Mouse (Mus musculus) bone marrow, adult 2 months (tissue): ENCODE data around the gene Smarca2. TPM values are rescaled to one million over a fixed set of nuclear protein-coding genes. Genes with fewer than 3 reads are reported as not detected.

Source experiments
- H3K27ac ChIP-seq: fragments of 200-500 bp; 2 replicates; pipeline ENCODE4 v1.5.1; 2012; ENCODE audit warnings: low read depth, mild to moderate bottlenecking, control low read depth, inconsistent platforms, low read length; ENCODE audit not compliant: control insufficient read depth, poor library complexity, insufficient read depth
- H3K4me1 ChIP-seq: fragments of 200-500 bp; 2 replicates; pipeline ENCODE4 v1.6.1; 2011; ENCODE audit warnings: low read length; ENCODE audit not compliant: control insufficient read depth, insufficient read depth
- H3K4me3 ChIP-seq: fragments of 200-500 bp; replicated peaks from 2 replicates; pipeline ENCODE3; 2011; ENCODE audit warnings: mild to moderate bottlenecking, low read depth, low read length, control low read depth; ENCODE audit not compliant: control insufficient read depth
- CTCF ChIP-seq: fragments of 200-500 bp; IDR thresholded peaks from 2 replicates; pipeline ENCODE4 v1.5.1; 2011; ENCODE audit warnings: low read length, control low read depth; ENCODE audit not compliant: control insufficient read depth, insufficient read depth
- POLR2A ChIP-seq: fragments of 200-500 bp; IDR thresholded peaks from 2 replicates; pipeline ENCODE4 v1.6.1; 2011; ENCODE audit warnings: low read depth, mild to moderate bottlenecking, control low read depth, low read length, borderline replicate concordance; ENCODE audit not compliant: control insufficient read depth
- WGBS: fragments of 180-500 bp; shearing (Covaris S2); methylation state at CpG from one replicate; pipeline ENCODE4 v1.1.7; 2018; 5-methylcytosine and 5-hydroxymethylcytosine counted together
- polyA plus RNA-seq: library from polyadenylated mRNA; stranded (reverse); fragments of >200 nt; gene quantifications from 2 replicates; pipeline ENCODE4 v1.2.4, GENCODE M21; 2011; ENCODE audit warnings: low replicate concordance; ENCODE audit not compliant: missing spikeins, insufficient read depth, insufficient read length

Smarca2 gene
- polyA plus RNA-seq, 1 experiment: 77.8 TPM

DNA sequence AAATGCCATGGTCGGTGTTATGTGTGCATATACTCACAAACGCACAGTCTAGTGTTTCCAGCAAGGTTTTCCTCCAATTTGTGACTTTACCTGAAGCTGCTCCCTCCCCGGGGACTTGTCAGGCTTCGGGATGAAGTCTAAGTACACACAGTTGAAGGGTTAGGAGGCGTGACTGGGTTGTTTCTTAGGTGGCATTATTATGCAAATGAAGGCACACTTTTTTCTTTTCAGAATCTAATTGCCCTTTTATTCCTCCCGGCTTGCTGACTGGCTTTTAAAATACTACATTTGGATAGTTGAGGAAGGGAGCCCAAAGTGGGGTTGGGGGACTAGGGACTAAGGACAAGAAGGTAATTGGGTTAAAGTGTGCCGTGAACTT, 3.6 kb downstream of the Smarca2 start:
- H3K4me1 ChIP-seq: no peaks in the 10 kb centered on the region
- 43% methylated on average over 7 of the region's 7 CpGs for WGBS

DNA sequence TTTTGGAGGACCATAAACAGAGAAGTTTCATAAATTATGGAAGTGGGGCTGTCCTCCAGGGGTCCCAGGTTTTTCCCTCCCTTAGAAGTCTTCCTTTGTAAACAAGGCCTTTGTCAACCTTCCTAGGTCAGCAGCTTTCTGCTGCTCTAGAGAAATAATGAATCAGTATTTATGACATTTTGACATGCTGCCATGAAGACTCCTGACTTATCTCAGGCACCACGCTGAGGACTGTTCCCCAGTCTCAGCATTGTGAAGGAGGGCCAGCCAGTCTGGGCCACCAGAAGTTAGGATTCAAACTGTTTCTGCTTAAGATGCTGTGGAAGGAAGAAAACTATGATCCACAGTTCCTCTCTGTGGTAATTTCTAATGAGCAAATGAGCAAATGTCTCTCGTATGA, 4.8 kb downstream of the Smarca2 start:
- Histone ChIP-seq H3K4me1 (no peaks in the 10 kb centered on the region; the same call in 1 of the 2 replicates), H3K4me3 (no peak overlapping the region), H3K27ac (no peak overlapping the region)
- TF ChIP-seq CTCF (no peak), POLR2A (no peak)
- WGBS: 30% methylated on average over 2 of the region's 2 CpGs

More for the DNA sequence above, 3.6 kb downstream of the Smarca2 start:
- Histone ChIP-seq H3K27ac (no peak overlapping the region), H3K4me3 (no peak overlapping the region)
- TF ChIP-seq CTCF: no peak
- TF ChIP-seq POLR2A: no peak

DNA sequence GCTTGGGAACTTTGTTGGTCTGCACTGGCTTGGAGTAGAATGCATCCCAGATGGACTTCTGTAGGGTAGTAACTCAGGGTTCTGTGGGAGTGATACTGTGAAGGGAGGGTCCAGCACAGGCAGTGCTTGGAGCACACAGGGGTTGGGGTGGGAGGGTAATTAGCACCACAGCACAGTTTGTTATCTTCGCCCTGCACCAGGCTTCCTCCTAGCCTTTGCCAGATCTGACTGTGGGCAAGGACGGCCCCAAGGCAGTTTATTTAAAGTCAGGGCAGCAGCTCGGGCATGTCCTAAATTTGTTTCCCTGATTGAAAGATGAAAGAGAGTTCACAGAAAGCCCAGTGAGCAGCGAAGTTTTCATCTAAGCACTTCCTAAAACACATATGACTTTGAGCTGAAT, 8.1 kb downstream of the Smarca2 start:
- Histone ChIP-seq H3K4me3 (no peak overlapping the region), H3K4me1 (no peaks in the 10 kb centered on the region; the same call in 1 of the 2 replicates), H3K27ac (no peak overlapping the region)
- 18% methylated on average over 4 of the region's 4 CpGs for WGBS
- TF ChIP-seq POLR2A (no peak), CTCF (no peak)

DNA sequence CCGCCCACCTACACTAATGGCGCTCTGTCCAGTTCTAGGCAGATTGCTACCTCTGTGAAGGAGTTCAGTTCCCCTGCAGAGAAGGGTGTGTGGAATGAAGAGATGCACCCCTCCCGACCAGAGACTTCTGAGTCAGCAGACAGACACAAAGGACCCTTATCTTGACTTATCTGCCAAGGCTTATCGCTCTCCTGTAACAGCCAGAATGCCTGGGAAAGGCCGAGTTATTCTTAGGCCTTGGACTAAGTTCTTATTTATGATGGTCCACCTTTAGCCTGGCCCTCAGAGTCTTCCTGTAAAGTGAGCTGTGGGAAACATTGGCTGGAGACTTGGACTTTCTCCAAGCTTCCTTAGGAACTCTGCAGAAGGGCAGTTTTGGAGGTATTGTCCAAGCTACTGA, 8.8 kb downstream of the Smarca2 start:
- WGBS: 60% methylated on average over 5 of the region's 5 CpGs
- Histone ChIP-seq H3K4me3 (no peak overlapping the region), H3K4me1 (no peaks in the 10 kb centered on the region; the same call in 1 of the 2 replicates), H3K27ac (no peak overlapping the region)
- no peak for TF ChIP-seq POLR2A
- no peak for TF ChIP-seq CTCF

DNA sequence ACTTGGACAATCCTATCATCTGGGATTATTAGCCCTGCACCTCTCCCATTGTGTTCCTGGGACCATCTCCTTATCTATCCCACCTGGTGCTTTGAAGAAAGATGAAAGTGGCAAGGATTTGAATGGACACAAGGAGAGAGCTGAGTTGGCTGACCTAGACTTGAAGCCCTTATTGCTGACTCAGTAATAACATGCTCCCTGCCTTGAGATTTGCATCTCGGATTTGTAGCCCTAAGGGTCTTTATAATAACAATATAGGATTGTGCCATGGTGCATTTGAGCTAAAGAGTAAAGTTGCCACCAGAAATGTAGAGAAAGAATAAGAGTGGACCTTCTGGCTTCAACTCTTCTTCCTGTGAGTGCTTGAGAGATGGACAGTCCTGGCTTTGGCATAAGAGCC, 11.4 kb downstream of the Smarca2 start:
- H3K4me1 ChIP-seq: no peaks in the 10 kb centered on the region; the same call in 1 of the 2 replicates
- TF ChIP-seq POLR2A (no peak), CTCF (no peak)
- H3K27ac ChIP-seq: no peak overlapping the region
- WGBS: 83% methylated on average over 1 of the region's 1 CpGs
- H3K4me3 ChIP-seq: no peak overlapping the region

DNA sequence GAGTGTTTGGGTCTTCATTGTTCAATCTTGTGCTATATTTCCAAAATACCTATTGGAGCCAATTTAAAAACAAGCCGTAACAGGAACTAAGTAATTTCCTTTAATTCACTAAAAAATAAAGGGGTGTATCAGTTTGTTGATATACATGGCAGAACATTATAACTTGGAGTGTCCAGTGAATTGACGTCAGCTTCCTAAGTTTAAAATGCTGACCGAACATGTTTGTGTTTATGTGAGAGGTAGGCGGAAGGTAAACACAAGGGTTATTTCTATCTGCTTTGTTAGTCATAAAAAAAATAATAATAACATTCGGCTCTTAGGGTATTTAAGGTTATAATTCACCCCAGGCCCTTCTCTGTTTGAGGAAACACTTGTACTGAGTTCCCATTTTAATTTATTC, 12.4 kb downstream of the Smarca2 start:
- TF ChIP-seq CTCF (no peak), POLR2A (no peak)
- H3K4me1 ChIP-seq: no peaks in the 10 kb centered on the region; the same call in 1 of the 2 replicates
- no peak overlapping the region for H3K27ac ChIP-seq
- 86% methylated on average over 5 of the region's 5 CpGs for WGBS
- no peak overlapping the region for H3K4me3 ChIP-seq

DNA sequence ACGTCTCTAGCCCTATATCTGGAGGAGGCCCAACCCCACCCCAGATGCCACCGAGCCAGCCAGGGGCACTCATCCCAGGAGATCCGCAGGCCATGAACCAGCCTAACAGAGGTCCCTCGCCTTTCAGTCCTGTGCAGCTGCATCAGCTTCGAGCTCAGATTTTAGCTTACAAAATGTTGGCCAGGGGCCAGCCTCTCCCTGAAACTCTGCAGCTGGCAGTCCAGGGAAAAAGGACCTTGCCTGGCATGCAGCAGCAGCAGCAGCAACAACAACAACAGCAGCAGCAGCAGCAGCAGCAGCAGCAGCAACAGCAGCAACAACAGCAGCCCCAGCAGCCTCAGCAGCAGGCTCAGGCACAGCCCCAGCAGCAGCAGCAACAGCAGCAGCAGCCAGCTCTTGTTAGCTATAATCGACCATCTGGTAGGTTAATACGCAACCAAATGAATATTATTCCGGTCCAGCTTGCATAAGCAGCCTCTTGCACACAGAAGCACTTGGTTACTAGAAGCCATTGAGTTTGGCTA, 25.9 kb downstream of the Smarca2 start:
- TF ChIP-seq POLR2A (no peak), CTCF (no peak)
- no peak overlapping the region for H3K27ac ChIP-seq
- WGBS: 76% methylated on average over 8 of the region's 8 CpGs

DNA sequence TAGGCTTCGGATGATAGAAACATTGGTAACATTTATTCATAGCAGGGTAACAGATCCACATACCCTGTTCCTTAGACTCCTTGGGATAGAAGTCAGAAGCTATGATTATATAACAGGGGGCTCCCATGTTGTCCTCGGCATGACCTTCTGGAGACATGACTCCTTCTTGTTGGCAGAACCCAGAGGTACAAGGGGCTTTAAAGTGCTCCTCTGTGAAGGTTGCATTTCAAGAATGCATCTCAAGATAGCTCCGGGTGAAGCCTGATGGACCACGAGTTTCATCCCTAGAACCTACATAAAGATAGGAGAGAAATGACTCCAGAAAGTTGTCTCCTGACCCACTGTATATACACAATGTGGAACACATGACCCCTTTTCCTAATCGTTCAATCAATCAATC, 27.4 kb downstream of the Smarca2 start:
- WGBS: 76% methylated on average over 5 of the region's 5 CpGs
- Histone ChIP-seq H3K4me1 (peaks cover 1% of the 10 kb centered on the region; the same call in 1 of the 2 replicates), H3K27ac (no peak overlapping the region), H3K4me3 (no peak overlapping the region)
- TF ChIP-seq CTCF (no peak), POLR2A (no peak)

More for the DNA sequence above, 25.9 kb downstream of the Smarca2 start:
- H3K4me3 ChIP-seq: no peak overlapping the region
- peaks cover 1% of the 10 kb centered on the region; the same call in 1 of the 2 replicates for H3K4me1 ChIP-seq

DNA sequence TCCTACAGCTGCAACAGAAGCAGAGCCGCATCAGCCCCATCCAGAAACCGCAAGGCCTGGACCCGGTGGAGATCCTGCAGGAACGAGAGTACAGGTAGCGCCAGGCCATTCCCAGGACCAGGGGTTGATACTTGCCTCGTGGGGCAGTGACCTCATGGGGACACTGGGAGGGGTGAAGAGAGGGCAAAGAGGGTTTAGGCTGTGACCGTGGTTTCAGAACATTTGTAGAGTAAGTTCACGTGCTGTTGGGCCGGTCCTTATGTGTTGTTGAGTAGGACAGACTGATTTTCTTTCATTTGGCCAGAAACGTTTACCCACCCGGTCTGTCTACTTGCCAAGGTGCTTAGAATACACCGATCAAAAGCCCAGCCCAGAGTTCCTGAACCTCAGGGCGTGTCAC, 35.7 kb downstream of the Smarca2 start:
- H3K27ac ChIP-seq: no peak overlapping the region
- WGBS: 89% methylated on average over 13 of the region's 13 CpGs
- TF ChIP-seq CTCF: no peak
- TF ChIP-seq POLR2A: no peak
- no peak overlapping the region for H3K4me3 ChIP-seq
- peaks cover under 1% of the 10 kb centered on the region for H3K4me1 ChIP-seq
